Mouse (Mus musculus) forebrain, postnatal 0 days (tissue): ENCODE measurements around the gene Bok. TPM values are rescaled to one million over a fixed set of nuclear protein-coding genes. Genes with fewer than 3 reads are reported as not detected.
"Not testable (repeated sequence)": the region's sequence is repeated elsewhere in the genome, so short reads cannot be mapped to it uniquely, and the experiment has no call there.

Experiments used
- ATAC-seq: fragments of 200-750 bp; cut with Nextera tagmentation; 2 replicates; pipeline ENCODE4 v1.8.0; 2017; ENCODE audit warnings: mild to moderate bottlenecking, moderate library complexity
- DNase-seq: peaks from one replicate; pipeline ENCODE4 v3.0.0-alpha.2; 2015
- H3K27ac ChIP-seq: fragments of 300-500 bp; sonication (generic); 2 replicates; pipeline ENCODE4 v1.5.1; 2014; ENCODE audit warnings: low read depth, mild to moderate bottlenecking, antibody characterized with exemption, low read length, moderate library complexity, mixed read lengths
- H3K27me3 ChIP-seq: fragments of 300-500 bp; sonication (generic); 2 replicates; pipeline ENCODE4 v1.6.1; 2014; ENCODE audit warnings: mild to moderate bottlenecking, low read length, mixed read lengths; ENCODE audit not compliant: insufficient read depth
- H3K36me3 ChIP-seq: fragments of 300-500 bp; sonication (generic); 2 replicates; pipeline ENCODE4 v1.6.1; 2014; ENCODE audit warnings: mild to moderate bottlenecking, moderate library complexity; ENCODE audit not compliant: insufficient read depth
- H3K4me1 ChIP-seq: fragments of 300-500 bp; sonication (generic); 2 replicates; pipeline ENCODE4 v1.6.1; 2014; ENCODE audit warnings: antibody characterized with exemption; ENCODE audit not compliant: insufficient read depth
- H3K4me2 ChIP-seq: fragments of 300-500 bp; sonication (generic); 2 replicates; pipeline ENCODE4 v1.6.1; 2014; ENCODE audit warnings: low read depth, mild to moderate bottlenecking, moderate library complexity
- H3K4me3 ChIP-seq: fragments of 300-500 bp; sonication (generic); 2 replicates; pipeline ENCODE4 v1.5.1; 2014; ENCODE audit warnings: low read depth, low read length, mixed read lengths
- H3K9ac ChIP-seq: fragments of 300-500 bp; sonication (generic); 2 replicates; pipeline ENCODE4 v1.6.1; 2014; ENCODE audit warnings: mild to moderate bottlenecking
- H3K9me3 ChIP-seq: fragments of 300-500 bp; sonication (generic); 2 replicates; pipeline ENCODE4 v1.6.1; 2016; ENCODE audit warnings: low read length
- CTCF ChIP-seq: sonication (generic); IDR thresholded peaks from 2 replicates; pipeline ENCODE4 v1.5.1; 2016; ENCODE audit warnings: antibody characterized with exemption, control low read depth, low read depth
- WGBS: fragments of 180-500 bp; shearing (Covaris S2); extraction: QIAGEN DNeasy Blood & Tissue Kit; methylation state at CpG from one replicate; pipeline ENCODE4 v1.1.7; 2014; 5-methylcytosine and 5-hydroxymethylcytosine counted together
- polyA plus RNA-seq: library from polyadenylated mRNA; unstranded; fragments of >200 nt; fragmentation: Nextera tagmentation; extraction: Ambion mirVana; gene quantifications from 2 replicates; pipeline ENCODE4 v1.2.1, GENCODE M21; 2015
- total RNA-seq: library from RNA; depleted of rRNA; stranded (reverse); fragments of >200 nt; gene quantifications from 2 replicates; pipeline ENCODE4 v1.2.3, GENCODE M21; 2014

Gene Bok
- total and polyA plus RNA-seq, 2 experiments from 2014 or later = 94.6 to 113 TPM

GRCm38 (mm10) chr1:93656325-93657024 lies 29.0 kb upstream of the Bok start:
- H3K27me3 ChIP-seq = no peaks in the 10 kb centered on the region
- no peak overlapping the region for H3K27ac ChIP-seq
- H3K9me3 ChIP-seq = no peaks in the 10 kb centered on the region
- 63% methylated on average over 7 of the region's 7 CpGs for WGBS
- no peaks in the 10 kb centered on the region for H3K36me3 ChIP-seq
- DNase-seq = peak; percentile 40
- no peak overlapping the region for H3K9ac ChIP-seq
- no peak for TF ChIP-seq CTCF
- H3K4me3 ChIP-seq = no peak overlapping the region
- ATAC-seq = peak; percentile 78
- H3K4me2 ChIP-seq = no peak overlapping the region
- no peaks in the 10 kb centered on the region for H3K4me1 ChIP-seq

- H3K4me1 ChIP-seq = no peaks in the 10 kb centered on the region
- 91% methylated on average over 5 of the region's 5 CpGs for WGBS
- H3K36me3 ChIP-seq = no peaks in the 10 kb centered on the region
- DNase-seq (no peak), ATAC-seq (no peak)
- no peak overlapping the region for H3K4me2 ChIP-seq
- H3K27me3 ChIP-seq = no peaks in the 10 kb centered on the region
- H3K9me3 ChIP-seq = no peaks in the 10 kb centered on the region
- no peak overlapping the region for H3K27ac ChIP-seq
- no peak overlapping the region for H3K4me3 ChIP-seq
- TF ChIP-seq CTCF = no peak
- no peak overlapping the region for H3K9ac ChIP-seq
Observed at GRCm38 (mm10) chr1:93657025-93657360, 28.5 kb upstream of the Bok start.

- not testable (repeated sequence) for H3K27ac ChIP-seq, H3K4me1 ChIP-seq, H3K27me3 ChIP-seq, H3K4me3 ChIP-seq, H3K9me3 ChIP-seq, ATAC-seq, H3K36me3 ChIP-seq, H3K4me2 ChIP-seq, DNase-seq, H3K9ac ChIP-seq
Observed at GRCm38 (mm10) chr1:93658559-93658958, 26.9 kb upstream of the Bok start, which contains the start of gene Stk25. TSS of gene Stk25 (minus strand) at chr1:93658659.

DNA sequence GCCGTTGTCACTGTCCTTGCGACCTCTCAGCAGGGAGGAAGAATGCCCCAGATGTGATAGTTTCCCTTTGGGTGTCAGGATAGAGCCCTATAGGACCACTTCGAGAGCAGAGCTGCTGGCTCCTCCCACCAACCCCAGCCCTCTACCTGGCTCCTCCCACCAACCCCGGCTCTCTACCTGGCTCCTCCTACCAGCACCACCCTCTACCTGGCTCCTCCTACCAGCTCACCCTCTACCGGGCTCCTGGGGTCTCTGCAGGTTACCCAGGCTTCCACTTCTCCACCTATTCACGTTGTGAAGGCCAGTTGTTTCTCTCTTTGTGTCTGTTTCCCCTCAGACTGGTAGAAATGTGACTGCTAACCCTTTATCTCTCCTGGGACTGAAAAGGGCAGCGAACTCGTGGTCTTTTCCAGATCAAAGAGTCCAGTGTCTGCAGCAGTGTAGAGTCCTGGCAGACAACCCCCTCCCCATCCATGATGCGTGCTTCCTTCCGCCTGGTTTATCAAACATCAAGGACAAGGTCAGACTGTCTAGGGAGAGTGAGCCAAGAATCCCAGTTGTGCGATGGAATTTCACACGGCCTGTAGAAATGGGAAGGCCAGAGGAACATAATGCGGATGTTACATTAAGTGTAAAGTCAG lies 17.6 kb upstream of the Bok start:
- H3K4me1 ChIP-seq = peaks cover 5% of the 10 kb centered on the region; the same call in 1 of the 2 replicates
- no peak overlapping the region for H3K9ac ChIP-seq
- no peaks in the 10 kb centered on the region for H3K36me3 ChIP-seq
- no peaks in the 10 kb centered on the region for H3K27me3 ChIP-seq
- no peak overlapping the region for H3K4me3 ChIP-seq
- no peak for TF ChIP-seq CTCF
- H3K4me2 ChIP-seq = no peak overlapping the region
- no peak overlapping the region for H3K27ac ChIP-seq
- H3K9me3 ChIP-seq = no peaks in the 10 kb centered on the region
- ATAC-seq (no peak), DNase-seq (no peak)
- WGBS = 31% methylated on average over 13 of the region's 13 CpGs

DNA sequence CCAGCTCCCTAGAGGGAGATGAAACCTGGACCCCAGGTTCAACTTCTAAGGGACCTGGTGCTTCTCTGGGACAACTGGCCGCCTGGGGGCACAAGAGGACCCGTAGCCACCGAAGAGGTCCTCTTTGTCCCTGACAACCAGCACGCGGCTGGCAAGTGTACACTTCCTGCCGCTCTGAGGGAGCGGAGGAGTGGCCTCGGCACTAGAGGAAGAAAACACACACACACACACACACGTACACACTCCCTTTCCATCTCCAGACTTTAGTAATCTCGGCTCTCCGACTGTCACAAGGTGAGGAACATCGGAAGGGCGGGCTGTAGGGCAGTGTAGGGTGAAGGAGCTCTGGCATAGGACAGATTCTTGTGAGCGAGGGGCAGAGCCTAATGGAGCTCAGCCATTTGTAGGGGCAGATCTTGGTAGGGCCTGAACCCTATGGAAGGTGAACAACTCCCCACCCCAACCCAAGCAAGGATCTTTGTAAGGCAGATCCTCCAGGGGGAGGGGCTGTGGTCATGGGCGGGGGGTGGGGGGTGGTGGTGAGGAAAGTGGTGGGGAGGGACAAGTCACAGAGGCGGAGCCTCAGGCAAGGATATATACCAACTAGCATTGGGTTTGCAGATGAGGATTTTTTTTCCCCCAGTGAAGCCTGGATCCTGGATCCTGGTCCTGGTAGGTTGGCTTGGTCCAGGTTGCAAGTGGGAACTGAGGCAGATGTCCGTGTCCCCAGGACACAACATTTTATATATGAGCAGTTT lies 16.5 kb upstream of the Bok start:
- Histone ChIP-seq H3K9ac (peak overlapping the region; percentile 56), H3K27me3 (no peaks in the 10 kb centered on the region), H3K4me1 (peaks cover 5% of the 10 kb centered on the region; the same call in 1 of the 2 replicates), H3K9me3 (no peaks in the 10 kb centered on the region), H3K4me2 (peak overlapping the region; percentile 58), H3K27ac (peak overlapping the region; percentile 57; the same call in 1 of the 2 replicates), H3K36me3 (no peaks in the 10 kb centered on the region), H3K4me3 (peak overlapping the region; percentile 29)
- peak; percentile 91 for ATAC-seq
- 14% methylated on average over 17 of the region's 17 CpGs for WGBS
- peak; percentile 71 for TF ChIP-seq CTCF
- DNase-seq = peak; percentile 83

DNA sequence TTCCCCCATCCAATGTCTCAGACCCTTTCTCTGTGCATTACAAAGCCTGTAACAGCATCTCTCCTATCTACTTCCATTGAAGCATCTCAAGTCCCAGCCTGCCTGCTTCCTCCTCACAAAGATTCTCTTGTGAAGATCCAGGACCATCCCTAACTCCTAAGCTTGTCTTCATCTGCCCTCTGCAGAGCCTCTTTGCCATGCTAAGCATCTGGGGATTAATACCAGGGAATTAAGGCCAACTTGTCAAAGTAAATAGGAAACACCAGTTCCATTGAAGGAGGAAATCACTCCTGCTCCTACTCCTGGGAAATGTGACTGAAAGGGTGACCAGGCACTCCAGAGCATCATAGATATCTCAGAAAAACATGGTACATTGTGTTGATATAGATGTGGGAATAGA lies 15.5 kb upstream of the Bok start:
- no peaks in the 10 kb centered on the region for H3K36me3 ChIP-seq
- no peak overlapping the region for H3K27ac ChIP-seq
- no peak overlapping the region for H3K9ac ChIP-seq
- no peaks in the 10 kb centered on the region for H3K27me3 ChIP-seq
- no peak overlapping the region for H3K4me3 ChIP-seq
- no peak for ATAC-seq
- peaks cover 5% of the 10 kb centered on the region; the same call in 1 of the 2 replicates for H3K4me1 ChIP-seq
- TF ChIP-seq CTCF = no peak
- no peaks in the 10 kb centered on the region for H3K9me3 ChIP-seq
- H3K4me2 ChIP-seq = no peak overlapping the region
- DNase-seq = no peak

GRCm38 (mm10) chr1:93672682-93673081 lies 12.8 kb upstream of the Bok start:
- DNase-seq (no peak), ATAC-seq (no peak)
- no peak for TF ChIP-seq CTCF
- peaks cover 5% of the 10 kb centered on the region; the same call in 1 of the 2 replicates for H3K4me1 ChIP-seq
- H3K27ac ChIP-seq = no peak overlapping the region
- no peak overlapping the region for H3K4me2 ChIP-seq
- WGBS = 92% methylated on average over 5 of the region's 5 CpGs
- H3K36me3 ChIP-seq = no peaks in the 10 kb centered on the region
- no peaks in the 10 kb centered on the region for H3K9me3 ChIP-seq
- H3K27me3 ChIP-seq = no peaks in the 10 kb centered on the region
- H3K4me3 ChIP-seq = no peak overlapping the region
- H3K9ac ChIP-seq = no peak overlapping the region
